Mouse (Mus musculus): ENCODE results near the gene Adgrf1. TPM values are rescaled to one million over a fixed set of nuclear protein-coding genes. Genes with fewer than 3 reads are reported as not detected.

Gene Adgrf1
- polyA plus RNA-seq, 1 experiment from 2014 or later, result 1.4 TPM

DNA sequence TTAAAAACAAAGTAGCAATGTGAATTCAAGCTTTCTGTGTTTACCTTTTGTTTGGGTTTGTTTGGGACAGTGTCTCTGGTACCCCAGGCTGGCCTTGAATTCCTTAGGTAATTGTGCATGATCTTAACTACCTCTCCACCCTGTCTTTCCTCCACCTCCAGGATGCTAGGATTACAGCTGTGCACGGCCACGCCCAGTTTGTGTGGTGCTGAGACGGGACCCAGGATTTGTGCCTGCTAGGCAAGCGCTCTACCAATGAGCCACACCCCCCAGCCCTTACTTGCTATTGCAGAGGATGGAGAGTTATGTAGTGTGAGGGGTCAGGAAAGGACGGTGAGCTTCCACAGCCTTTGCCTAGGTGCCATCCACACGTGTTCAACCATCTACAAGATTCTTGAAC lies 31.1 kb upstream of the Adgrf1 start:
- no peaks in the 10 kb centered on the region for H3K4me1 ChIP-seq (replicated peaks; ENCODE audit: insufficient read depth, low read length)
- no peak overlapping the region for H3K9ac ChIP-seq (ENCODE audit: low read depth, low read length)
- no peak overlapping the region for H3K4me2 ChIP-seq (ENCODE audit: low read length)
- no peak for DNase-seq (ENCODE audit: low spot score)
- ATAC-seq (replicated peaks; ENCODE audit: low FRiP score, low read depth), result no peak
- H3K36me3 ChIP-seq (ENCODE audit: insufficient read depth, low read length), result no peaks in the 10 kb centered on the region
- no peak overlapping the region for H3K4me3 ChIP-seq (replicated peaks; ENCODE audit: low read depth, low read length)
- no peak overlapping the region for H3K27ac ChIP-seq
- no peak for TF ChIP-seq CTCF (IDR thresholded peaks at IDR 0.05; ENCODE audit: low read depth)
- no peaks in the 10 kb centered on the region for H3K9me3 ChIP-seq (replicated peaks; ENCODE audit: low read length)
- 81% methylated on average over 6 of the region's 6 CpGs for WGBS
- H3K27me3 ChIP-seq (ENCODE audit: insufficient read depth, low read length), result no peaks in the 10 kb centered on the region

DNA sequence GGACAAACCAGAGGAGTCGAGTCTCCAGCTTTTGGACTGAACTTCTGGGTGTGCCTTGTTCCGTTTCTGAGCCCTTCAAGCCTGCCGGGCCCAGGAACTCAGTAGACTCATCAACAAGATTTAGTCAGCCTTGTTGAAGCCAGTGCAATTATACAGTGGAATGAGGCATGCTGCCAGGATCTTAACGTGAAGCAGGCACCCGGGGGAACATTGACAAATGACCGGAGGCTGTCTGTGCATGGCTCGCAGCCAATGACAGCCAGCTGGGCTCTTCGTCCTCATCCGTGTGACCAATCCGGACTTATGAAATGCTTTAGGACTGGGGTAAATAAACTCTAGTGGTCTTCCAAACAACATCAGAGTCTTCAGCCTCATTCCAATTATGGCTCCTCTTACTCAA lies 29.0 kb upstream of the Adgrf1 start:
- Histone ChIP-seq H3K27me3 (ENCODE audit: insufficient read depth, low read length) (no peaks in the 10 kb centered on the region), H3K27ac (no peak overlapping the region), H3K36me3 (ENCODE audit: insufficient read depth, low read length) (no peaks in the 10 kb centered on the region), H3K9me3 (replicated peaks; ENCODE audit: low read length) (no peaks in the 10 kb centered on the region), H3K4me1 (replicated peaks; ENCODE audit: insufficient read depth, low read length) (no peaks in the 10 kb centered on the region), H3K4me3 (replicated peaks; ENCODE audit: low read depth, low read length) (no peak overlapping the region), H3K4me2 (ENCODE audit: low read length) (no peak overlapping the region), H3K9ac (ENCODE audit: low read depth, low read length) (no peak overlapping the region)
- ATAC-seq (replicated peaks; ENCODE audit: low FRiP score, low read depth), result peak; percentile 21; the same call in 1 of the 2 replicates
- 32% methylated on average over 10 of the region's 10 CpGs for WGBS
- DNase-seq (ENCODE audit: low spot score), result peak; percentile 74
- TF ChIP-seq CTCF (IDR thresholded peaks at IDR 0.05; ENCODE audit: low read depth), result no peak

DNA sequence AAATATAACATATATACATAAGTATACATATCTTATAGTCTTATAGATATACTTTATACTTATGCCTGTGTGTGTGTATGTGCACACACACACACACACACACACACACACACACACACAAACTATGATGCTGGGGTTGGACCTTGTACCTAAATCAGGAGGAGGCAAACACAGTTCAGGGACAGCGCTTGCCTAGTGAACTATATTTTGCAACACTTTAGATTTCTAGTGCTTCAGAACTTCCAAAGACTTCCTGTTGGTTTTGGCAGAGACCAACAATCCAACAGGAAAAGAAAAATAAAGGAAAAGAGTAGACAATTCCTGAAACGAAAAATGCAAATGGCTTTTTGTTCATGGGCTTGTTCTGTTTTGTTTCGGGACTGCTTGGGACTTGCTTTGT lies 27.5 kb upstream of the Adgrf1 start:
- no peak for ATAC-seq (replicated peaks; ENCODE audit: low FRiP score, low read depth)
- no peaks in the 10 kb centered on the region for H3K27me3 ChIP-seq (ENCODE audit: insufficient read depth, low read length)
- H3K9me3 ChIP-seq (replicated peaks; ENCODE audit: low read length), result no peaks in the 10 kb centered on the region
- H3K27ac ChIP-seq, result no peak overlapping the region
- H3K9ac ChIP-seq (ENCODE audit: low read depth, low read length), result no peak overlapping the region
- H3K36me3 ChIP-seq (ENCODE audit: insufficient read depth, low read length), result no peaks in the 10 kb centered on the region
- WGBS, result 60% methylated on average over 3 of the region's 3 CpGs
- no peaks in the 10 kb centered on the region for H3K4me1 ChIP-seq (replicated peaks; ENCODE audit: insufficient read depth, low read length)
- no peak overlapping the region for H3K4me3 ChIP-seq (replicated peaks; ENCODE audit: low read depth, low read length)
- no peak overlapping the region for H3K4me2 ChIP-seq (ENCODE audit: low read length)
- peak; percentile 63 for DNase-seq (ENCODE audit: low spot score)
- TF ChIP-seq CTCF (IDR thresholded peaks at IDR 0.05; ENCODE audit: low read depth), result no peak

DNA sequence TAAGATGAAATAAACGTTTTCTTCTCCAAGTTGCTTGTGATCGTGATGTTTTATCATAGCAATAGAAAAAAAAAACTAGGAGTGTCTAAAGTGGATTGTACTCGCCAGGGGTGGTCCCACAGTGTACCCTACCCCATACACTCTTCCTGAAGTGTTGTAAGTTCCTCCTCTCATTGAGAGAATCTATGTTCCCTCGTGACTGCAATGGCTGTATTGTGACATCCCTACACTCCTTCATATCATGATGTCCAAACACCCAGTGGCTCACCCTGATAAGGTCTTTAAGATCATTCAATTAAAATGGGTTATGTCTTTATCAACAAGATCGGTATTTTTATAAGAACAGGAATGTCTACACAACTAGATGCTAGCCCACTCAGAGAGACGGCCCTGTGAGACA lies 24.8 kb upstream of the Adgrf1 start:
- no peak for TF ChIP-seq CTCF (IDR thresholded peaks at IDR 0.05; ENCODE audit: low read depth)
- no peak overlapping the region for H3K27ac ChIP-seq
- H3K4me1 ChIP-seq (replicated peaks; ENCODE audit: insufficient read depth, low read length), result peaks cover 5% of the 10 kb centered on the region; the same call in 1 of the 2 replicates
- no peak overlapping the region for H3K9ac ChIP-seq (ENCODE audit: low read depth, low read length)
- WGBS, result 87% methylated on average over 6 of the region's 6 CpGs
- no peaks in the 10 kb centered on the region for H3K9me3 ChIP-seq (replicated peaks; ENCODE audit: low read length)
- no peak overlapping the region for H3K4me2 ChIP-seq (ENCODE audit: low read length)
- DNase-seq (ENCODE audit: low spot score) (no peak), ATAC-seq (replicated peaks; ENCODE audit: low FRiP score, low read depth) (no peak)
- no peak overlapping the region for H3K4me3 ChIP-seq (replicated peaks; ENCODE audit: low read depth, low read length)
- no peaks in the 10 kb centered on the region for H3K27me3 ChIP-seq (ENCODE audit: insufficient read depth, low read length)
- H3K36me3 ChIP-seq (ENCODE audit: insufficient read depth, low read length), result no peaks in the 10 kb centered on the region

DNA sequence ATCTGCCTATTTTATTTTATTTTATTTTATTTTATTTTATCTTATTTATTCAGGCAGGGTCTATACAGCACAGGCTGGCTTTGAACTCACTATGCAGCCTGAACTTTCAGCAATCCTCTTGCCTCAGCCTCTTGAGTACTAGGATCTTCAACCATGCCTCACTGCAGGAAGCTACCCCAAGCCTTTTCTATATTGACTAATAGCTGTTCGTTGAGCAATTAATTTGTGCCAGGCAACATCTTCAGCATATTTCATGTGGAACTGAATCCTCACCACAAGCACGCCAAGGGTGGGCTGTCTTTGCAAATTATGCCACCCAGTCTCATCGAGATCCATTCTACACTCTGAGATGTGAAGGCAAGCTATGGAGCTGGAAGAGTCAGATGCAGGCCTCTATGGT lies 22.9 kb upstream of the Adgrf1 start:
- H3K4me1 ChIP-seq (replicated peaks; ENCODE audit: insufficient read depth, low read length), result peaks cover 5% of the 10 kb centered on the region; the same call in 1 of the 2 replicates
- DNase-seq (ENCODE audit: low spot score) (no peak), ATAC-seq (replicated peaks; ENCODE audit: low FRiP score, low read depth) (no peak)
- H3K9ac ChIP-seq (ENCODE audit: low read depth, low read length), result no peak overlapping the region
- no peak for TF ChIP-seq CTCF (IDR thresholded peaks at IDR 0.05; ENCODE audit: low read depth)
- H3K4me2 ChIP-seq (ENCODE audit: low read length), result no peak overlapping the region
- no peaks in the 10 kb centered on the region for H3K27me3 ChIP-seq (ENCODE audit: insufficient read depth, low read length)
- H3K4me3 ChIP-seq (replicated peaks; ENCODE audit: low read depth, low read length), result no peak overlapping the region
- H3K36me3 ChIP-seq (ENCODE audit: insufficient read depth, low read length), result no peaks in the 10 kb centered on the region
- H3K9me3 ChIP-seq (replicated peaks; ENCODE audit: low read length), result no peaks in the 10 kb centered on the region
- 94% methylated on average over 3 of the region's 3 CpGs for WGBS
- no peak overlapping the region for H3K27ac ChIP-seq

DNA sequence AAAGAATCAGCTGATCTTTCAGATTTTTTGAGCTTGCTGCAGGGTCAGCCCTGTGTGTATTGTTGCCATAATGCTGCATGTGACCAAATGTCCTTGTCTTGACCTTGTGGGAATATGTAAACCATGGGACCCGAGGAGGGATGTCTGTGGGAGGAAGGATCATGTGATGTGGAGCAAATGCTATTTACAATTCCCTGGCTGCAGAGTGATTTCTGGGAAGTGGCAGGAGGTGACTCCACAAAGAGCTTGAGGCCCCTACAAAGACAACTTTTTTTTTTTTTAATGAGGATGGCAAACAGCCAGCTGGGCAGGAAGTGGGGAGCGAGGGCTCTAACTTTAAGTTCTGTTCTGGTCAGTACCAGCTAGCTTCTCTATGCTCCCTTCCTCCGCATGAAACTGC lies 20.5 kb upstream of the Adgrf1 start:
- Histone ChIP-seq H3K27me3 (ENCODE audit: insufficient read depth, low read length) (no peaks in the 10 kb centered on the region), H3K4me3 (replicated peaks; ENCODE audit: low read depth, low read length) (no peak overlapping the region), H3K36me3 (ENCODE audit: insufficient read depth, low read length) (no peaks in the 10 kb centered on the region), H3K4me1 (replicated peaks; ENCODE audit: insufficient read depth, low read length) (peaks cover 5% of the 10 kb centered on the region; the same call in 1 of the 2 replicates), H3K9me3 (replicated peaks; ENCODE audit: low read length) (no peaks in the 10 kb centered on the region), H3K4me2 (ENCODE audit: low read length) (no peak overlapping the region), H3K27ac (0 out of 2 replicates have a peak overlapping the region, but pooled peaks have one; percentile 1), H3K9ac (ENCODE audit: low read depth, low read length) (no peak overlapping the region)
- TF ChIP-seq CTCF (IDR thresholded peaks at IDR 0.05; ENCODE audit: low read depth), result no peak
- WGBS, result 16% methylated on average over 3 of the region's 3 CpGs
- ATAC-seq (replicated peaks; ENCODE audit: low FRiP score, low read depth), result peak; percentile 63
- peak; percentile 62 for DNase-seq (ENCODE audit: low spot score)
